Mouse (Mus musculus): ENCODE data around the gene Ovgp1. TPM values are rescaled to one million over a fixed set of nuclear protein-coding genes. Genes with fewer than 3 reads are reported as not detected.
"Not testable (repeated sequence)": the region's sequence is repeated elsewhere in the genome, so short reads cannot be mapped to it uniquely, and the experiment has no call there.

Ovgp1 gene
- polyA plus RNA-seq, 1 experiment from 2014 or later: 1.7 TPM

GRCm38 (mm10) chr3:105960700-105961099 lies 12.8 kb upstream of the Ovgp1 start:
- no peak for DNase-seq (ENCODE audit: low spot score)
- peaks cover 17% of the 10 kb centered on the region for H3K4me1 ChIP-seq (replicated peaks; ENCODE audit: control insufficient read depth, insufficient read depth, low read length)
- no peak for ATAC-seq (replicated peaks; ENCODE audit: low FRiP score)
- H3K36me3 ChIP-seq (ENCODE audit: control insufficient read depth, insufficient read depth, low read length): peaks cover 41% of the 10 kb centered on the region
- H3K9ac ChIP-seq (ENCODE audit: low read depth, low read length): no peak overlapping the region; the same call in 1 of the 2 replicates
- H3K27me3 ChIP-seq (replicated peaks; ENCODE audit: control insufficient read depth, insufficient read depth, low read length): no peaks in the 10 kb centered on the region
- peak overlapping the region; percentile 82 for H3K4me2 ChIP-seq
- peak overlapping the region; percentile 84 for H3K4me3 ChIP-seq (ENCODE audit: low read depth, low read length)
- no peaks in the 10 kb centered on the region for H3K9me3 ChIP-seq (ENCODE audit: control insufficient read depth, low read length)
- 93% methylated on average over 2 of the region's 2 CpGs for WGBS
- no peak overlapping the region for H3K27ac ChIP-seq (ENCODE audit: low read depth, low read length)

GRCm38 (mm10) chr3:105971831-105972446 lies 1.6 kb upstream of the Ovgp1 start:
- no peak overlapping the region for H3K4me2 ChIP-seq
- no peak overlapping the region for H3K27ac ChIP-seq (ENCODE audit: low read depth, low read length)
- no peaks in the 10 kb centered on the region for H3K27me3 ChIP-seq (replicated peaks; ENCODE audit: control insufficient read depth, insufficient read depth, low read length)
- DNase-seq (ENCODE audit: low spot score) (no peak), ATAC-seq (replicated peaks; ENCODE audit: low FRiP score) (no peak)
- H3K9me3 ChIP-seq (ENCODE audit: control insufficient read depth, low read length): no peaks in the 10 kb centered on the region
- no peaks in the 10 kb centered on the region for H3K4me1 ChIP-seq (replicated peaks; ENCODE audit: control insufficient read depth, insufficient read depth, low read length)
- no peak overlapping the region for H3K9ac ChIP-seq (ENCODE audit: low read depth, low read length)
- H3K4me3 ChIP-seq (ENCODE audit: low read depth, low read length): no peak overlapping the region
- 69% methylated on average over 5 of the region's 5 CpGs for WGBS
- H3K36me3 ChIP-seq (ENCODE audit: control insufficient read depth, insufficient read depth, low read length): peaks cover 14% of the 10 kb centered on the region; the same call in 1 of the 2 replicates

- WGBS: 67% methylated on average over 2 of the region's 2 CpGs
Observed at GRCm38 (mm10) chr3:105974174-105974573, 663 bp downstream of the Ovgp1 start.

GRCm38 (mm10) chr3:105989611-105990010 lies 16.1 kb downstream of the Ovgp1 start:
- ATAC-seq (replicated peaks; ENCODE audit: low FRiP score): not testable (repeated sequence)

More at GRCm38 (mm10) chr3:105974174-105974573, 663 bp downstream of the Ovgp1 start:
- Histone ChIP-seq H3K36me3 (ENCODE audit: control insufficient read depth, insufficient read depth, low read length) (no peaks in the 10 kb centered on the region), H3K27ac (ENCODE audit: low read depth, low read length) (no peak overlapping the region), H3K9ac (ENCODE audit: low read depth, low read length) (no peak overlapping the region), H3K27me3 (replicated peaks; ENCODE audit: control insufficient read depth, insufficient read depth, low read length) (no peaks in the 10 kb centered on the region), H3K9me3 (ENCODE audit: control insufficient read depth, low read length) (no peaks in the 10 kb centered on the region), H3K4me3 (ENCODE audit: low read depth, low read length) (no peak overlapping the region), H3K4me2 (no peak overlapping the region), H3K4me1 (replicated peaks; ENCODE audit: control insufficient read depth, insufficient read depth, low read length) (no peaks in the 10 kb centered on the region)
- ATAC-seq (replicated peaks; ENCODE audit: low FRiP score): no peak
- no peak for DNase-seq (ENCODE audit: low spot score)

GRCm38 (mm10) chr3:105991653-105992283 lies 18.3 kb downstream of the Ovgp1 start:
- no peaks in the 10 kb centered on the region for H3K36me3 ChIP-seq (ENCODE audit: control insufficient read depth, insufficient read depth, low read length)
- no peaks in the 10 kb centered on the region for H3K4me1 ChIP-seq (replicated peaks; ENCODE audit: control insufficient read depth, insufficient read depth, low read length)
- H3K27me3 ChIP-seq (replicated peaks; ENCODE audit: control insufficient read depth, insufficient read depth, low read length): no peaks in the 10 kb centered on the region
- no peak overlapping the region for H3K4me3 ChIP-seq (ENCODE audit: low read depth, low read length)
- H3K27ac ChIP-seq (ENCODE audit: low read depth, low read length): no peak overlapping the region
- no peaks in the 10 kb centered on the region for H3K9me3 ChIP-seq (ENCODE audit: control insufficient read depth, low read length)
- H3K9ac ChIP-seq (ENCODE audit: low read depth, low read length): no peak overlapping the region
- DNase-seq (ENCODE audit: low spot score) (no peak), ATAC-seq (replicated peaks; ENCODE audit: low FRiP score) (no peak)
- 25% methylated on average over 4 of the region's 4 CpGs for WGBS
- no peak overlapping the region for H3K4me2 ChIP-seq

More at GRCm38 (mm10) chr3:105989611-105990010, 16.1 kb downstream of the Ovgp1 start:
- H3K9ac ChIP-seq (ENCODE audit: low read depth, low read length); H3K27me3 ChIP-seq (replicated peaks; ENCODE audit: control insufficient read depth, insufficient read depth, low read length); H3K4me1 ChIP-seq (replicated peaks; ENCODE audit: control insufficient read depth, insufficient read depth, low read length); H3K36me3 ChIP-seq (ENCODE audit: control insufficient read depth, insufficient read depth, low read length); H3K4me3 ChIP-seq (ENCODE audit: low read depth, low read length); H3K27ac ChIP-seq (ENCODE audit: low read depth, low read length); DNase-seq (ENCODE audit: low spot score); H3K9me3 ChIP-seq (ENCODE audit: control insufficient read depth, low read length); H3K4me2 ChIP-seq: not testable (repeated sequence)
- WGBS: 72% methylated on average over 5 of the region's 5 CpGs

GRCm38 (mm10) chr3:105994730-105995129 lies 21.2 kb downstream of the Ovgp1 start:
- H3K27me3 ChIP-seq (replicated peaks; ENCODE audit: control insufficient read depth, insufficient read depth, low read length): no peaks in the 10 kb centered on the region
- H3K4me3 ChIP-seq (ENCODE audit: low read depth, low read length): no peak overlapping the region
- H3K27ac ChIP-seq (ENCODE audit: low read depth, low read length): no peak overlapping the region
- H3K4me2 ChIP-seq: no peak overlapping the region
- ATAC-seq (replicated peaks; ENCODE audit: low FRiP score): no peak
- no peaks in the 10 kb centered on the region for H3K9me3 ChIP-seq (ENCODE audit: control insufficient read depth, low read length)
- no peaks in the 10 kb centered on the region for H3K4me1 ChIP-seq (replicated peaks; ENCODE audit: control insufficient read depth, insufficient read depth, low read length)
- no peaks in the 10 kb centered on the region for H3K36me3 ChIP-seq (ENCODE audit: control insufficient read depth, insufficient read depth, low read length)
- no peak overlapping the region for H3K9ac ChIP-seq (ENCODE audit: low read depth, low read length)
- no peak for DNase-seq (ENCODE audit: low spot score)
- 45% methylated on average over 2 of the region's 2 CpGs for WGBS

GRCm38 (mm10) chr3:106000707-106001375 lies 27.3 kb downstream of the Ovgp1 start:
- no peaks in the 10 kb centered on the region for H3K27me3 ChIP-seq (replicated peaks; ENCODE audit: control insufficient read depth, insufficient read depth, low read length)
- no peak for DNase-seq (ENCODE audit: low spot score)
- H3K27ac ChIP-seq (ENCODE audit: low read depth, low read length): no peak overlapping the region
- no peak overlapping the region for H3K4me3 ChIP-seq (ENCODE audit: low read depth, low read length)
- H3K9me3 ChIP-seq (ENCODE audit: control insufficient read depth, low read length): no peaks in the 10 kb centered on the region
- H3K36me3 ChIP-seq (ENCODE audit: control insufficient read depth, insufficient read depth, low read length): no peaks in the 10 kb centered on the region
- no peak overlapping the region for H3K9ac ChIP-seq (ENCODE audit: low read depth, low read length)
- peak overlapping the region; percentile 26 for H3K4me2 ChIP-seq
- 20% methylated on average over 11 of the region's 11 CpGs for WGBS
- ATAC-seq (replicated peaks; ENCODE audit: low FRiP score): no peak
- no peaks in the 10 kb centered on the region for H3K4me1 ChIP-seq (replicated peaks; ENCODE audit: control insufficient read depth, insufficient read depth, low read length)

GRCm38 (mm10) chr3:106001416-106002370 lies 28.2 kb downstream of the Ovgp1 start:
- ATAC-seq (replicated peaks; ENCODE audit: low FRiP score): peak; percentile 79
- H3K4me3 ChIP-seq (ENCODE audit: low read depth, low read length): no peak overlapping the region
- DNase-seq (ENCODE audit: low spot score): no peak
- peak overlapping the region; percentile 26 for H3K4me2 ChIP-seq
- no peak overlapping the region for H3K9ac ChIP-seq (ENCODE audit: low read depth, low read length)
- H3K4me1 ChIP-seq (replicated peaks; ENCODE audit: control insufficient read depth, insufficient read depth, low read length): no peaks in the 10 kb centered on the region
- no peaks in the 10 kb centered on the region for H3K36me3 ChIP-seq (ENCODE audit: control insufficient read depth, insufficient read depth, low read length)
- WGBS: 22% methylated on average over 17 of the region's 17 CpGs
- no peaks in the 10 kb centered on the region for H3K27me3 ChIP-seq (replicated peaks; ENCODE audit: control insufficient read depth, insufficient read depth, low read length)
- H3K9me3 ChIP-seq (ENCODE audit: control insufficient read depth, low read length): no peaks in the 10 kb centered on the region
- H3K27ac ChIP-seq (ENCODE audit: low read depth, low read length): no peak overlapping the region
